Mouse (Mus musculus) stomach, postnatal 0 days (tissue): ENCODE measurements around the gene Dkk1. TPM values are rescaled to one million over a fixed set of nuclear protein-coding genes. Genes with fewer than 3 reads are reported as not detected.

ENCODE experiments used
- ATAC-seq: fragments of 200-750 bp; cut with Nextera tagmentation; 2 replicates; pipeline ENCODE4 v1.8.0; 2017; ENCODE audit not compliant: low FRiP score, low TSS enrichment
- DNase-seq: peaks from one replicate; pipeline ENCODE4 v3.0.0-alpha.2; 2016; ENCODE audit warnings: low spot score
- H3K27ac ChIP-seq: fragments of 300-500 bp; sonication (generic); replicated peaks from 2 replicates; pipeline ENCODE4 v1.5.1; 2014; ENCODE audit warnings: mild to moderate bottlenecking, control low read depth
- H3K27me3 ChIP-seq: fragments of 300-500 bp; sonication (generic); 2 replicates; pipeline ENCODE4 v1.6.1; 2014; ENCODE audit warnings: low read length; ENCODE audit not compliant: control insufficient read depth, insufficient read depth
- H3K36me3 ChIP-seq: fragments of 300-500 bp; sonication (generic); 2 replicates; pipeline ENCODE4 v1.6.1; 2014; ENCODE audit warnings: low read length, mixed read lengths; ENCODE audit not compliant: control insufficient read depth, insufficient read depth
- H3K4me1 ChIP-seq: fragments of 300-500 bp; sonication (generic); replicated peaks from 2 replicates; pipeline ENCODE4 v1.6.1; 2014; ENCODE audit warnings: antibody characterized with exemption; ENCODE audit not compliant: control insufficient read depth, insufficient read depth
- H3K4me2 ChIP-seq: fragments of 300-500 bp; sonication (generic); replicated peaks from 2 replicates; pipeline ENCODE4 v1.6.1; 2014; ENCODE audit warnings: low read depth, mild to moderate bottlenecking, control low read depth, moderate library complexity
- H3K4me3 ChIP-seq: fragments of 300-500 bp; sonication (generic); 2 replicates; pipeline ENCODE4 v1.5.1; 2014; ENCODE audit warnings: low read depth, low read length, control low read depth
- H3K9ac ChIP-seq: fragments of 300-500 bp; sonication (generic); 2 replicates; pipeline ENCODE4 v1.6.1; 2014; ENCODE audit warnings: mild to moderate bottlenecking, low read length, control low read depth, mixed read lengths
- H3K9me3 ChIP-seq: fragments of 300-500 bp; sonication (generic); 2 replicates; pipeline ENCODE4 v1.6.1; 2016; ENCODE audit warnings: low read length; ENCODE audit not compliant: control insufficient read depth
- CTCF ChIP-seq: IDR thresholded peaks from 2 replicates; pipeline ENCODE4 v1.5.1; 2016; ENCODE audit warnings: antibody characterized with exemption, low read depth, mild to moderate bottlenecking, moderate library complexity
- EP300 ChIP-seq: optimal IDR thresholded peaks from 2 replicates; pipeline ENCODE3; 2016; ENCODE audit warnings: antibody characterized with exemption
- WGBS: fragments of 180-500 bp; shearing (Covaris S2); extraction: QIAGEN DNeasy Blood & Tissue Kit; methylation state at CpG from one replicate; pipeline ENCODE4 v1.1.7; 2014; 5-methylcytosine and 5-hydroxymethylcytosine counted together
- polyA plus RNA-seq: library from polyadenylated mRNA; unstranded; fragments of >200 nt; fragmentation: Nextera tagmentation; extraction: Ambion mirVana; gene quantifications from 2 replicates; pipeline ENCODE4 v1.2.1, GENCODE M21; 2015

Dkk1 gene
- polyA plus RNA-seq, 1 experiment from 2014 or later, result 0.07 TPM

DNA sequence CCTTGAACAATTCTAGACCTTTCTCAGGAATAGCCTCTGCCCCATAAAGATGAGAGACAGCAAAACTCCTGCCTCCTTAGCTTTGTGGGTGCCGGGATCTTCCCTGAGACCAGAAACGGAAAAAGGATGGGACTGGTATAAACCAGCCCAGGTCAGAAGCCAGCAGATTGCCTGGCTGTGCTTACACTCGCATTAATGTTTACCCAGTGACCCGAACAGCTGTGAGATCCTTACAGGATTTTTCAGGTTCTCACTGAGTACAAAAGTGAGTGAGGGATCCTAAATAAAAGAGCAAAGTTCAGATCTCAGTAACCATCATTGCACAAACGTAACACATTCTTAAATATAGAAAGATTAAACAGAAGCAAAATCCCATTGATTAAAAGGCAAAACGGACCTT lies 32.7 kb downstream of the Dkk1 start:
- no peak for ATAC-seq
- no peak for TF ChIP-seq CTCF
- no peak for TF ChIP-seq EP300

DNA sequence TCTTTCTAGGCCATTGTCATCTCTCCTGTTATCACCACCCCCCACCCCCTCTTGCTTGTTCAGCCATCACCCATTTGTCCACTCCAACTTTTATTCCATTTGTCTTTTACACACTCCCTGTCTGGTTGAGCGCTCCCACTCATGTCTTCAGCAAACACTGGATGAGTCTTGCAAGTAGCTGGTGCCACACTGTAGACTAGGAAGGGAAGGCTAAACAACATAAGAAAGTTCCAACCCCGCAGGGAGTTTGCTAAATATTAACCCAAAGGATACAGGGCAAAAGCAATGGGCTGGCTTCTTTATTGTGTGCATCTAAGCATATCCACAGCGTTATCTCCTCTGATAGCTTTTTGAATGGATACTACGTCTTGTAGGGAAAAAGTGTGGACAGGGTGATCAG lies 39.0 kb downstream of the Dkk1 start:
- H3K27me3 ChIP-seq, result no peaks in the 10 kb centered on the region
- H3K9ac ChIP-seq, result no peak overlapping the region
- no peaks in the 10 kb centered on the region for H3K36me3 ChIP-seq
- no peak for DNase-seq
- WGBS, result 54% methylated on average over 4 of the region's 4 CpGs
- H3K4me1 ChIP-seq, result no peaks in the 10 kb centered on the region
- H3K4me3 ChIP-seq, result no peak overlapping the region
- no peak for ATAC-seq
- TF ChIP-seq EP300 (no peak), CTCF (no peak)
- H3K27ac ChIP-seq, result no peak overlapping the region
- H3K9me3 ChIP-seq, result no peaks in the 10 kb centered on the region
- no peak overlapping the region for H3K4me2 ChIP-seq

More for the DNA sequence above, 32.7 kb downstream of the Dkk1 start:
- Histone ChIP-seq H3K4me3 (no peak overlapping the region), H3K36me3 (no peaks in the 10 kb centered on the region), H3K9me3 (no peaks in the 10 kb centered on the region), H3K4me2 (no peak overlapping the region), H3K4me1 (no peaks in the 10 kb centered on the region), H3K9ac (no peak overlapping the region), H3K27me3 (no peaks in the 10 kb centered on the region), H3K27ac (no peak overlapping the region)
- DNase-seq, result no peak
- WGBS, result 32% methylated on average over 6 of the region's 6 CpGs

DNA sequence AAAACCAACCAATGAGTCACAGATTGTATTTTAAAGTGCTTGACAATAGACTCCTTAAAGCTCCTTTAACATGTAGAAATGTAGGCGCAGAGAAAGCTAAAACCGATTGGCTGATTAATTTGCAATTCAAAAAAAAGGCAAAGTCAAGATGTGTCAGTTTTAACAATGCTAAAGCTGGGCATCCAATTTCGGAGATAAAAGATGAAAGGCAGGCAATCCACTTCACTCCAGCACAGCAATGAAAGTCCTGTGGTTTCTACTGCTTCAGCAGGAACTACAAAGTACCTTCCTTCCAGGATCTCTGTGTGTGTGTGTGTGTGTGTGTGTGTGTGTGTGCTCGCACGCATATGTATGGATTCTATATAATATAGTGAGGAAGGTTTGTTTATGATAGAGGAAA lies 44.0 kb downstream of the Dkk1 start:
- no peak for ATAC-seq
- H3K27me3 ChIP-seq, result no peaks in the 10 kb centered on the region
- no peaks in the 10 kb centered on the region for H3K36me3 ChIP-seq
- 44% methylated on average over 5 of the region's 5 CpGs for WGBS
- no peak overlapping the region for H3K4me3 ChIP-seq
- no peaks in the 10 kb centered on the region for H3K9me3 ChIP-seq
- H3K9ac ChIP-seq, result no peak overlapping the region
- no peak for DNase-seq
- H3K27ac ChIP-seq, result no peak overlapping the region
- no peak overlapping the region for H3K4me2 ChIP-seq
- TF ChIP-seq CTCF (no peak), EP300 (no peak)
- H3K4me1 ChIP-seq, result no peaks in the 10 kb centered on the region
